Mouse (Mus musculus) small intestine, adult 2 months (tissue): ENCODE measurements around the gene Ndc1. TPM values are rescaled to one million over a fixed set of nuclear protein-coding genes. Genes with fewer than 3 reads are reported as not detected.
"Not testable (repeated sequence)": the region's sequence is repeated elsewhere in the genome, so short reads cannot be mapped to it uniquely, and the experiment has no call there.

ENCODE experiments used
- H3K27ac ChIP-seq: fragments of 200-500 bp; 2 replicates; pipeline ENCODE4 v1.5.1; 2012; ENCODE audit warnings: low read depth, low read length, control low read depth, inconsistent platforms; ENCODE audit not compliant: insufficient read depth
- H3K27me3 ChIP-seq: fragments of 200-500 bp; 2 replicates; pipeline ENCODE4 v1.6.1; 2012; ENCODE audit warnings: mild to moderate bottlenecking, moderate library complexity, low read length, inconsistent platforms; ENCODE audit not compliant: control insufficient read depth, insufficient read depth
- H3K36me3 ChIP-seq: fragments of 200-500 bp; 2 replicates; pipeline ENCODE4 v1.6.1; 2012; ENCODE audit warnings: mild to moderate bottlenecking, low read length, control low read depth, inconsistent platforms; ENCODE audit not compliant: control insufficient read depth, insufficient read depth
- H3K4me1 ChIP-seq: fragments of 200-500 bp; 2 replicates; pipeline ENCODE4 v1.6.1; 2012; ENCODE audit warnings: low read length, inconsistent platforms, mixed read lengths; ENCODE audit not compliant: control insufficient read depth, insufficient read depth, insufficient read length
- H3K4me3 ChIP-seq: fragments of 200-500 bp; 2 replicates; pipeline ENCODE4 v1.5.1; 2012; ENCODE audit warnings: low read depth, mild to moderate bottlenecking, control low read depth, inconsistent platforms, low read length, moderate library complexity
- CTCF ChIP-seq: fragments of 200-500 bp; IDR thresholded peaks from 2 replicates; pipeline ENCODE4 v1.5.1; 2012; ENCODE audit warnings: low read depth, mild to moderate bottlenecking, control low read depth, inconsistent platforms, low read length, moderate library complexity, mixed read lengths; ENCODE audit not compliant: insufficient replicate concordance, insufficient read length; ENCODE audit errors: extremely low read depth
- POLR2A ChIP-seq: fragments of 200-500 bp; IDR thresholded peaks from 2 replicates; pipeline ENCODE4 v1.6.1; 2012; ENCODE audit warnings: low read depth, mild to moderate bottlenecking, control low read depth, inconsistent platforms, low read length, moderate library complexity
- WGBS: fragments of 180-500 bp; shearing (Covaris S2); methylation state at CpG from one replicate; pipeline ENCODE4 v1.1.7; 2018; 5-methylcytosine and 5-hydroxymethylcytosine counted together
- polyA plus RNA-seq: library from polyadenylated mRNA; depleted of rRNA; stranded (reverse); fragments of >200 nt; gene quantifications from 2 replicates; pipeline ENCODE4 v1.2.3, GENCODE M21; 2012

Ndc1 gene
- polyA plus RNA-seq, 1 experiment: 5.6 TPM

DNA sequence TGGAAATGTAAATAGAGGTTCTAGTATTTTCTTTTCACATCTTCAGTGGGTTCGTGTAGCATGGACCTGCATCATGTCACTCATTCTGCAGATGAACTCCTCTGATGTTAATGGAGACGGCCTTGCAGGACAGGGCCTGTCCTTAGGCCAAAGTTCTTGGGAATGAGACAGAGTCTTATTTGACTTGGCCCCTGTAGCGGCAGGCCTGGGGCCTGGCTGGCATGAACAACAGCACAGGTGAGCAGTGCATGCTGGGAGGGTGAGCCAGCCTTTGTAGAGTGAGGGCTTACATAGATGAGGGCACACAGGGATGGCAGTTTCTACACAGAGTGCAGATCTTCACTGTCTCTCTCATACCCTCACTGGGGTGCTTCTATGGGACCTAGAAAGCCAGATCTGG is 14.0 kb upstream of the Ndc1 start:
- 83% methylated on average over 3 of the region's 3 CpGs for WGBS
- TF ChIP-seq POLR2A (no peak), CTCF (no peak)

DNA sequence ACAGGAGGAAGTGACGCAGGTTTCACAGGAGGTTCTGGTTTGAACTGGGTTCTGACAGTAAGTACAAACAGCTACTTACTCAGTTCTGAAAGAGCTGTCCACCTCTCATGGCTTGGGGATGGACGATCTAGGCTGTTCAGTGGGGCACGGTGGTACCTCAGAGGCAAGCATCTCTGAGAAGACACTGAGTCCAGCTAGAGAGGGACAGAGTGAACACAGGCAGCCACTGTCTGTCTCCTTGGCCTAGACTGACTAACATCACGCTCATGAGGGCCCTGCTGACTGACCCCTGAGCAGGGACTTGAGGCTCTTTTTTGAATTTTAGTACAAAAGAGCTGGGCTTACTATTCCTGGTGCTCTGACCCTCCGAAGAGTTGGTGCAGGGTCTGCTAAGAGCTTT is 13.5 kb upstream of the Ndc1 start:
- TF ChIP-seq POLR2A: no peak
- no peak for TF ChIP-seq CTCF
- H3K27me3 ChIP-seq: no peaks in the 10 kb centered on the region
- H3K27ac ChIP-seq: no peak overlapping the region
- 87% methylated on average over 5 of the region's 5 CpGs for WGBS
- no peak overlapping the region for H3K4me3 ChIP-seq
- peaks cover 34% of the 10 kb centered on the region for H3K36me3 ChIP-seq
- no peaks in the 10 kb centered on the region for H3K4me1 ChIP-seq

More for the DNA sequence above, 14.0 kb upstream of the Ndc1 start:
- no peaks in the 10 kb centered on the region for H3K27me3 ChIP-seq
- no peak overlapping the region for H3K27ac ChIP-seq
- H3K4me3 ChIP-seq: no peak overlapping the region
- no peaks in the 10 kb centered on the region for H3K4me1 ChIP-seq
- peaks cover 34% of the 10 kb centered on the region for H3K36me3 ChIP-seq

DNA sequence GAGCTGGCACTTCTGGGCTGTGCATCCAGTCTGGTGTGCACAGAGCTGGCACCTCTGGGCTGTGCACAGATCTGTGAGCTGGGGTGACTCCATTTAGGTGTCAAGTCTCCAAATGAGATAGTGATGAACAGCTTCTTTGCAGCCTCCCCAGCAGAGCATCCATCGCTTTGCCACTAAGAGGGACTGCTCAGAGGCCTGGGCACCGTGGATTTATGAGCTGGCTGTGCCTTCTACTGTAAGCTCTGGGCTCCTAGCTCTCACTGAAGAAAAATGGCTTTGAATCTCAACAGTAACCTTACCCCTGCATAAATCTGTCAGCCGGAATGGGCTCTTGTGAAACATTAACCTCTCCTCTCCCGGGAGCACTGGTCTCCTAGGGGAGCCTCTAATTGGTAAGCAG is 13.0 kb upstream of the Ndc1 start:
- H3K36me3 ChIP-seq: peaks cover 35% of the 10 kb centered on the region
- 63% methylated on average over 4 of the region's 4 CpGs for WGBS
- no peaks in the 10 kb centered on the region for H3K4me1 ChIP-seq
- TF ChIP-seq POLR2A: no peak
- TF ChIP-seq CTCF: no peak
- no peak overlapping the region for H3K4me3 ChIP-seq
- H3K27ac ChIP-seq: no peak overlapping the region
- H3K27me3 ChIP-seq: no peaks in the 10 kb centered on the region

DNA sequence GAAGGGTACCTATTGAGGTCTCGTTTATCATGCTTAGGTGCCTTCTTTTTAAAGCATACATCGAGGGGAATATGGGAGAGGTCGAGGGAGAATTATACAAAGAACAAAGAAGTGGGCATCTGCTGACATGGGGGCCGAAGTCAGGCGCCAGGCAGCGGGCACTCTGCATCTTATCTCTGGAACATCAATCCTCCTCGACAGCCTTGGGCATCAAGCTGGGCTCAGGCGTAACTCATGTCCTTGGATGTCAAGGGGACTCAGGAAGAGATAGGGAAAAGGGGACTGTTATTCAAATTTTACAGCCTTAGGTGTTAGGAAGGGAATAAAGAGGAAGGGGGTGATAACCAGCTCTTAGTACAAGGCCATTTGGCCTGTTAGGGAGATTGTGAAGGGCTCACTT is 10.4 kb upstream of the Ndc1 start:
- H3K4me3 ChIP-seq, H3K27me3 ChIP-seq, H3K27ac ChIP-seq, H3K4me1 ChIP-seq: not testable (repeated sequence)
- peaks cover 27% of the 10 kb centered on the region for H3K36me3 ChIP-seq
- WGBS: 82% methylated on average over 8 of the region's 8 CpGs

DNA sequence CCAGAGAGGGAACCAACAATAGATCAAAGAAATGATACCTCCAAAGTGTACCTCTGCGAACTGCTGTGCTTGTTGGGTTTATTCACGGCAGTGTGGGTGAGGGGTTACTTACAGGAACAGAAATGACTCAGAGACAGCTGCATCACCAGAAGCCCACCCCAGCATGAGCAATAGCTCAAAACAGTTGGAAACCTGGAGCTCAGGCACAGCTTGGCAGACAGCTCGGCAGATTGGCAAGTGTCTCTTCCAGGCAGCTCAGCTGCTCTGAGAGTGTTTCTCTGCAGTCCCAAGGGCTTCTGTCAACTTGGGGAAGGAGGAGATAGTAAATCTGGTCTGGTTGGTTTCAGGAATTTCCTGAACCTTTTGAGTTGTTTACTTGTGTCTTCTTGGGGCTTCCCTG is 9.1 kb upstream of the Ndc1 start:
- TF ChIP-seq CTCF: no peak
- no peak for TF ChIP-seq POLR2A

DNA sequence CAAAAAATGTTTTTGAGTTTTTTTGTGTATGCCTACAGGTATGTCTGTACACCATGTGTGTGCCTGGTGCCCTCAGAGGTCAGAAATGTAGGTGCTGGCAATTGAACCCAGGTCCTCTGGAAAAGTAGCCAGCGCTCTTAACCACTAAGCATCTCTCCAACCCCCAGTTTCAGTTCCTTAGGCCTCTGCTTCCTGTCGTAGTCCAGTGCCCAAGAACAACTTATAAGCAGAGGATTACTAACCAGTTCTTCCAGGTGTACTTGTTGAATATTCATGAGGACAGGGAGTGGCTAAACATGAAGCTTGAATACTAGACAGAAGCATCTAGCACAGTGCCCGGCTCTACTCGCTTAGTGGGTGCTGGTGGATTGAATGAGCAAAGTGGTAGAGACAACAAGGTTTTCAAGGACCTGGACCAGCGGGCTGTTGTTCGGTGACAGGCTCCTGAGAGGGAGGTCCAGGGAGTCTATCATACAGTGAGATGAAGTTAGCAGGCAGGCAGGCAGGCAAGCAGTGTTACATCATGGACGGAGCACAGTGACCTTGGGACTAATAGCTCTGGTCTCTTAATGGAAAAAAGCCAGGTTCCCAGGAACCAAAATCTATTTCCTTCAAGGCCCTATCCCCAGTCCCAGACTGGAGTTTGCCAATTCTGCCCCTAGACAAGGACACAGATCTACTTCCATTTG is 7.0 kb upstream of the Ndc1 start:
- no peak overlapping the region for H3K4me3 ChIP-seq
- no peaks in the 10 kb centered on the region for H3K4me1 ChIP-seq
- 80% methylated on average over 7 of the region's 7 CpGs for WGBS
- no peak overlapping the region for H3K27ac ChIP-seq
- H3K27me3 ChIP-seq: no peaks in the 10 kb centered on the region
- TF ChIP-seq POLR2A: no peak
- TF ChIP-seq CTCF: no peak
- H3K36me3 ChIP-seq: peaks cover 13% of the 10 kb centered on the region

More for the DNA sequence above, 9.1 kb upstream of the Ndc1 start:
- Histone ChIP-seq H3K36me3 (peaks cover 21% of the 10 kb centered on the region), H3K4me1 (no peaks in the 10 kb centered on the region), H3K27ac (no peak overlapping the region), H3K4me3 (no peak overlapping the region), H3K27me3 (no peaks in the 10 kb centered on the region)
- 93% methylated on average over 3 of the region's 3 CpGs for WGBS

DNA sequence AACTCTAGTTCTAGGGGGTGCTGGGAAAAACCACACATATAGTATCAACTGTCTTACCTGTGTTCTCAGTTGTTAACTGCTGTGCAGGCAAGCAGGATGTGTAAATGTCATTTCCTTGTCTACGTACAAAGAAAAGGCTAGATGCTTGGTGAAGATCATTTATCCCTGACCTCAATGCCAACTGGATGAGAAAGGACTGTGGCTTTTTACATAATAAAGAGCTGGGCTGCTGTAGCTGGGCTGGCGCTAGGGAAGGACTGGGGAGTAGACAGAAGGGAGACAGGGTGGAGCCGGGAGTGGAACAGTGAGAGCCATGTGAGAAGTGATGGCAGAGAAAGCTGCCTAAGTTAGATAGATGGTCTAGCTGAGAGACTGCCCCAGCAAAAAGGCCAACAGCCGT is 4.8 kb upstream of the Ndc1 start:
- no peaks in the 10 kb centered on the region for H3K27me3 ChIP-seq
- no peak overlapping the region for H3K4me3 ChIP-seq
- WGBS: 86% methylated on average over 4 of the region's 4 CpGs
- H3K36me3 ChIP-seq: peaks cover 8% of the 10 kb centered on the region; the same call in 1 of the 2 replicates
- no peaks in the 10 kb centered on the region for H3K4me1 ChIP-seq
- TF ChIP-seq POLR2A: no peak
- no peak for TF ChIP-seq CTCF
- H3K27ac ChIP-seq: no peak overlapping the region

DNA sequence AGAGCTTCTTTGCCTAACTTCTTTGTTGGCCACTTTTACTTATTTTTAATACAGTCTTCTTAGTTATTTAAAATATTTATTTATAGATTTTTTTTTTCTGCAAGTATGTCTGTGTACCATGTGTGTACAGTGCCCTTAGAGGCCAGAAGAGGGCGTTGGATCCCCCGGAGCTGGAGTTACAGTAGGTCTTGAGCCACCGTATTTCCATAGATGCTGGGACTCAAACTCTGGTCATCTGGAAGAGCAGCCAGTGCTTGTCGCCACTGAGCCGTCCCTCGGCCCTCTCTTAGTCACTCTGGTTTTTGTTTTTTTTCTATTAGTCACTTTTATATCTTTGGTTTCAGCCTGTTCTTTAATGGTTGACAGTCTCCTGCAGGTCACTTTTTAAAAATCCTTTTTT is 4.0 kb upstream of the Ndc1 start:
- Histone ChIP-seq H3K4me3 (no peak overlapping the region), H3K4me1 (no peaks in the 10 kb centered on the region), H3K36me3 (peaks cover 8% of the 10 kb centered on the region; the same call in 1 of the 2 replicates), H3K27ac (no peak overlapping the region), H3K27me3 (no peaks in the 10 kb centered on the region)
- TF ChIP-seq CTCF (no peak), POLR2A (no peak)
- 80% methylated on average over 6 of the region's 6 CpGs for WGBS
